Mouse (Mus musculus) liver, adult 2 months (tissue): ENCODE results near the gene Slc38a10.

Experiments used
- CTCF ChIP-seq: fragments of 200-500 bp; IDR thresholded peaks from 2 replicates; pipeline ENCODE4 v1.5.1; 2011; ENCODE audit warnings: low read depth, low read length, control low read depth
- POLR2A ChIP-seq: fragments of 200-500 bp; IDR thresholded peaks from 2 replicates; pipeline ENCODE4 v1.6.1; 2011; ENCODE audit warnings: low read length, control low read depth; ENCODE audit not compliant: insufficient read depth; ENCODE audit errors: extremely low read depth

- TF ChIP-seq CTCF (no peak), POLR2A (no peak)
Measured at GRCm38 (mm10) chr11:120071065-120071464, 80.1 kb downstream of the Slc38a10 start.
